Mouse (Mus musculus): ENCODE results near the gene Mtrex. TPM values are rescaled to one million over a fixed set of nuclear protein-coding genes. Genes with fewer than 3 reads are reported as not detected.

Mtrex gene
- polyA plus RNA-seq, 1 experiment from 2014 or later, result 121 TPM

DNA sequence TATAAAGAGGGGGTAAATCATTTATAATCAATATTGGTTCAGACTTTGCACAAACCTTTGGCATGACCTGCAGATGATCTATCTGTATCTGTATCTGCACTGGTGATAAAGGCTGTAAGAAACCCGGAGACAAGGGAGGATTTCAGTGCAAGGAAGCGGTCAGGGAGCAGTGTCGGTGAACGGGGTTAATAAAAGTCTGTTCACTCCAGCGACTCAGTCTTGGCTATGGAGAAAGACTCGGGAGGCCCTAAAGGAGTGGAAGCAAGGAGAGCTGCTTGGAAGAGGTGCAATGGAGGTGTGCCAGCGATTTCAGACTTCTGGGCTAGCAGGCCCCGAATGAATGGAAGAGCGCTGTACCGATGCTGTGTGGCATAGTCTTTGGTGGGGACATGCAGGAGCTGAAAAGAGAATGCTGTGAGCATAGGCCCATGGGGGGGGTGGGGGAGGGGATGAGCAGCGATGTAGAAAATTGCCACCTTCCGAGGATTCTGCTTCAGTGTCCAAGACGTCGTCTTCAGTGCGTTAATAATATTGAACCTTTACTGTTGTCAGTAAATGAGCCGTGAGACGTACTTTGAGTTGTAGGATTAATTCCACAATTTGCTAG is 73.4 kb downstream of the Mtrex start:
- Histone ChIP-seq H3K27ac (replicated peaks; ENCODE audit: low read depth, low read length) (no peak overlapping the region), H3K27me3 (ENCODE audit: control insufficient read depth, insufficient read depth, low read length) (no peaks in the 10 kb centered on the region), H3K9me3 (replicated peaks; ENCODE audit: control insufficient read depth, low read length) (no peaks in the 10 kb centered on the region), H3K4me2 (ENCODE audit: low read depth, low read length) (no peak overlapping the region), H3K9ac (replicated peaks; ENCODE audit: low read length) (no peak overlapping the region), H3K4me1 (ENCODE audit: control insufficient read depth, insufficient read depth, low read length) (no peaks in the 10 kb centered on the region), H3K36me3 (replicated peaks; ENCODE audit: control insufficient read depth, insufficient read depth, low read depth, low read length) (no peaks in the 10 kb centered on the region), H3K4me3 (ENCODE audit: low read depth, low read length) (no peak overlapping the region)
- WGBS, result 79% methylated on average over 17 of the region's 17 CpGs
- ATAC-seq (replicated peaks; ENCODE audit: insufficient number of reproducible peaks, low FRiP score, low TSS enrichment, low read depth) (no peak), DNase-seq (ENCODE audit: low spot score) (no peak)

DNA sequence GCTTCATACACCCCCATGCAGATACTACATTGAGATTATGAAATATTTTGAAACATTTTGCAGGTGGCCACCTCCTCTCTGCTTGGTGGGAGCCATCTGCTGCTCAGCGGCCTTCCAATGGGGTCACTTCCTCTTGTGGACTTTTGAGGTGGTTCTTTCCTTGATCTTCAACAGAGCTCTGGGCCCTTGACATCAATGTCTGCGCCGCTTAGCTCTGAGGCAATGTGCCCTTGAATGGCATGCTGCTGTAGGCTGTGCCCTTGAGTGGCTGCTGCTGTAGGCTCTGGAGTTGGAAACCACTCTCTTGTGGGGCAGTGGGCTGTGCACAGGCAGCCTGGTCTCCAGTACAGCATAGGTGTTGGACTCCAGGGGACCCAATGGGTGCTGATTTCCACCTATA is 81.3 kb downstream of the Mtrex start:
- Histone ChIP-seq H3K4me2 (ENCODE audit: low read depth, low read length) (no peak overlapping the region), H3K9ac (replicated peaks; ENCODE audit: low read length) (no peak overlapping the region), H3K4me1 (ENCODE audit: control insufficient read depth, insufficient read depth, low read length) (no peaks in the 10 kb centered on the region), H3K4me3 (ENCODE audit: low read depth, low read length) (no peak overlapping the region), H3K27ac (replicated peaks; ENCODE audit: low read depth, low read length) (no peak overlapping the region), H3K27me3 (ENCODE audit: control insufficient read depth, insufficient read depth, low read length) (no peaks in the 10 kb centered on the region), H3K9me3 (replicated peaks; ENCODE audit: control insufficient read depth, low read length) (no peaks in the 10 kb centered on the region), H3K36me3 (replicated peaks; ENCODE audit: control insufficient read depth, insufficient read depth, low read depth, low read length) (no peaks in the 10 kb centered on the region)
- WGBS, result 94% methylated on average over 3 of the region's 3 CpGs
- ATAC-seq (replicated peaks; ENCODE audit: insufficient number of reproducible peaks, low FRiP score, low TSS enrichment, low read depth), result no peak
- no peak for DNase-seq (ENCODE audit: low spot score)

GRCm38 (mm10) chr13:112840241-112841087 is 86.7 kb downstream of the Mtrex start:
- H3K9me3 ChIP-seq (replicated peaks; ENCODE audit: control insufficient read depth, low read length), result no peaks in the 10 kb centered on the region
- H3K27me3 ChIP-seq (ENCODE audit: control insufficient read depth, insufficient read depth, low read length), result no peaks in the 10 kb centered on the region
- no peak for ATAC-seq (replicated peaks; ENCODE audit: insufficient number of reproducible peaks, low FRiP score, low TSS enrichment, low read depth)
- no peak overlapping the region for H3K9ac ChIP-seq (replicated peaks; ENCODE audit: low read length)
- no peak overlapping the region for H3K4me3 ChIP-seq (ENCODE audit: low read depth, low read length)
- no peak for DNase-seq (ENCODE audit: low spot score)
- no peaks in the 10 kb centered on the region for H3K36me3 ChIP-seq (replicated peaks; ENCODE audit: control insufficient read depth, insufficient read depth, low read depth, low read length)
- WGBS, result 87% methylated on average over 16 of the region's 16 CpGs
- no peaks in the 10 kb centered on the region for H3K4me1 ChIP-seq (ENCODE audit: control insufficient read depth, insufficient read depth, low read length)
- H3K27ac ChIP-seq (replicated peaks; ENCODE audit: low read depth, low read length), result no peak overlapping the region
- H3K4me2 ChIP-seq (ENCODE audit: low read depth, low read length), result no peak overlapping the region

DNA sequence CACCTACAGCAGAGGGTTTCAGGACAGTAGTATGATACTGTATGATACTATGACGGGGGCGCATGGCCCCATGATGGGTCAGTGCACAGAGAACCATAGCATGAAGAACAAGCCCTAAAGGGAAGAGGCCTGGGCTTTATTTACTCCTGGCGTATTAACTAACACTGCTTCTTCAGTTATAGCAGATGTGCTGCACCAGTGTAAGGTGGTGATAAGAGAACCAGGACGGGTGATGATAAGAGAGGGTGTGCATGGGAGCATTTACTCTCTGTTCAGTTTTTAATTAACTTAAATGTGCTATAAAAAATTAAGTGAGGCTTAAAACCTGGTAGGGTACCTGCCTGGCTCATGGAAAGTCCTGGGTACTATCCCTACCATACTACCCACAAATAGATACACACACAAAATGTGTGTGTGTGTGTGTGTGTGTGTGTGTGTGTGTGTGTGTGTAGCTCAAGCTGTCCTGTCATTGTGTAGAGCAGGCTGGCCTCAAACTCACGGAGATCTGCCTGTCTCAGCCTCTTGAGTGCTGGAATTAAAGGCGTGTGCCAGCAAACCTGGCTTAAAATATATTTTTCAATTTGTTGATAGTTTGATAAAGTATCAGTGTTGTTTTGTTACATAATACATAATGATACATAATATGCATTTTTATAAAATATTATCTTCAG is 88.5 kb downstream of the Mtrex start:
- H3K36me3 ChIP-seq (replicated peaks; ENCODE audit: control insufficient read depth, insufficient read depth, low read depth, low read length), result no peaks in the 10 kb centered on the region
- no peak for ATAC-seq (replicated peaks; ENCODE audit: insufficient number of reproducible peaks, low FRiP score, low TSS enrichment, low read depth)
- H3K9ac ChIP-seq (replicated peaks; ENCODE audit: low read length), result no peak overlapping the region
- no peak for DNase-seq (ENCODE audit: low spot score)
- no peak overlapping the region for H3K4me3 ChIP-seq (ENCODE audit: low read depth, low read length)
- WGBS, result 91% methylated on average over 6 of the region's 6 CpGs
- no peaks in the 10 kb centered on the region for H3K27me3 ChIP-seq (ENCODE audit: control insufficient read depth, insufficient read depth, low read length)
- no peak overlapping the region for H3K27ac ChIP-seq (replicated peaks; ENCODE audit: low read depth, low read length)
- H3K4me2 ChIP-seq (ENCODE audit: low read depth, low read length), result no peak overlapping the region
- no peaks in the 10 kb centered on the region for H3K9me3 ChIP-seq (replicated peaks; ENCODE audit: control insufficient read depth, low read length)
- no peaks in the 10 kb centered on the region for H3K4me1 ChIP-seq (ENCODE audit: control insufficient read depth, insufficient read depth, low read length)

DNA sequence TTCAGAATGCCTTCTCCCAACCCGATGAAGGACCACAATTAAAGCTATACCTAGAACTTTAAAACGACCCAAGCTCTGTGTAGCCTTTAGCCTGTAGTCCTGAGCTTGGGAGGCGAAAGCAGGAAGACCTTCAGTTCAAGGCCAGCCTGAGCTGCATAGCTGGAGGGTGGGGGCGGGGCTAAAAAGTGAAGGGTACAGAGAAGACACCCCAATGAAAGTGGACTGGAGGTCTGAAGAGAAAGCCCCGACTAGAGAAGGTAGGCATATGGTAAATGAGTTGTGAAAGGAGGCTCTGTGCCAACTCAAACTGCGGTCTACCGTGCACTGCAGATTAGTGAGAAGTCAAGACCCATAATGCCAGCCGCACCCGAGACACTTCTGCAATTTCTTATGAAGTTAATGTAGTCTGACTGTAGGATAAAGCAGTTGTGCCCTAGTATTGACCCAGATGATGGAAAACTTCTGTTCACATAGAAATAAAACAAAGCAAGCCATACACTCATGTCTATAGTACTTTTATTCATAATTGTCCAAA is 89.5 kb downstream of the Mtrex start:
- Histone ChIP-seq H3K4me1 (ENCODE audit: control insufficient read depth, insufficient read depth, low read length) (no peaks in the 10 kb centered on the region), H3K36me3 (replicated peaks; ENCODE audit: control insufficient read depth, insufficient read depth, low read depth, low read length) (no peaks in the 10 kb centered on the region), H3K27me3 (ENCODE audit: control insufficient read depth, insufficient read depth, low read length) (no peaks in the 10 kb centered on the region), H3K9me3 (replicated peaks; ENCODE audit: control insufficient read depth, low read length) (no peaks in the 10 kb centered on the region), H3K4me3 (ENCODE audit: low read depth, low read length) (no peak overlapping the region), H3K4me2 (ENCODE audit: low read depth, low read length) (no peak overlapping the region), H3K27ac (replicated peaks; ENCODE audit: low read depth, low read length) (no peak overlapping the region), H3K9ac (replicated peaks; ENCODE audit: low read length) (no peak overlapping the region)
- DNase-seq (ENCODE audit: low spot score), result no peak
- no peak for ATAC-seq (replicated peaks; ENCODE audit: insufficient number of reproducible peaks, low FRiP score, low TSS enrichment, low read depth)
- 79% methylated on average over 9 of the region's 9 CpGs for WGBS

DNA sequence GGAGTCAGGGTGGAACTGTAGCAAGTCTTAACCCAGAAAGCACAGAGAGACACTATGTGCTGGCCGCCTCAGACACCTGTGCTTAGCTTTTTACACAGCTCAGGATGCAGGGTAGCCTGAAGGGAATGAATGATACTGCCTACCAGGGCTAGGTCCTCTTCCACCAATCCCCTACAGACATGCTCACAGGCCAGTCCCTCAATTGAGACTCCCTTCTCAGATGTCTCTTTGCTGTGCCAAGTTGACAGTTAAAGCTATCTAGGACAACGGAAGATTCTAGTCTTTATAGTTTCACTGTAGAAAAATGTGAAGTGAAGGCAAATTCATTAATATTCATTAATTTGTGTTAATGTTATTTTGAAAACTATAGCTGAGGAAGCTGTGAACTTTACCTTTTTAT is 90.2 kb downstream of the Mtrex start:
- H3K4me1 ChIP-seq (ENCODE audit: control insufficient read depth, insufficient read depth, low read length), result no peaks in the 10 kb centered on the region
- H3K4me3 ChIP-seq (ENCODE audit: low read depth, low read length), result no peak overlapping the region
- H3K36me3 ChIP-seq (replicated peaks; ENCODE audit: control insufficient read depth, insufficient read depth, low read depth, low read length), result no peaks in the 10 kb centered on the region
- DNase-seq (ENCODE audit: low spot score) (no peak), ATAC-seq (replicated peaks; ENCODE audit: insufficient number of reproducible peaks, low FRiP score, low TSS enrichment, low read depth) (no peak)
- no peak overlapping the region for H3K27ac ChIP-seq (replicated peaks; ENCODE audit: low read depth, low read length)
- H3K4me2 ChIP-seq (ENCODE audit: low read depth, low read length), result no peak overlapping the region
- H3K9me3 ChIP-seq (replicated peaks; ENCODE audit: control insufficient read depth, low read length), result no peaks in the 10 kb centered on the region
- whole genome bisulfite sequencing, result 79% methylated on average over 2 of the region's 2 CpGs
- H3K27me3 ChIP-seq (ENCODE audit: control insufficient read depth, insufficient read depth, low read length), result no peaks in the 10 kb centered on the region
- H3K9ac ChIP-seq (replicated peaks; ENCODE audit: low read length), result no peak overlapping the region

GRCm38 (mm10) chr13:112835113-112835512 is 92.1 kb downstream of the Mtrex start:
- Histone ChIP-seq H3K9ac (replicated peaks; ENCODE audit: low read length) (no peak overlapping the region), H3K27ac (replicated peaks; ENCODE audit: low read depth, low read length) (no peak overlapping the region), H3K27me3 (ENCODE audit: control insufficient read depth, insufficient read depth, low read length) (no peaks in the 10 kb centered on the region), H3K36me3 (replicated peaks; ENCODE audit: control insufficient read depth, insufficient read depth, low read depth, low read length) (no peaks in the 10 kb centered on the region), H3K9me3 (replicated peaks; ENCODE audit: control insufficient read depth, low read length) (no peaks in the 10 kb centered on the region), H3K4me3 (ENCODE audit: low read depth, low read length) (no peak overlapping the region), H3K4me2 (ENCODE audit: low read depth, low read length) (no peak overlapping the region), H3K4me1 (ENCODE audit: control insufficient read depth, insufficient read depth, low read length) (no peaks in the 10 kb centered on the region)
- WGBS, result 30% methylated on average over 12 of the region's 12 CpGs
- DNase-seq (ENCODE audit: low spot score), result peak; percentile 18
- ATAC-seq (replicated peaks; ENCODE audit: insufficient number of reproducible peaks, low FRiP score, low TSS enrichment, low read depth), result 0 out of 2 replicates have a peak, but pooled peaks have one; percentile 44

GRCm38 (mm10) chr13:112833895-112834263 is 93.3 kb downstream of the Mtrex start:
- H3K4me3 ChIP-seq (ENCODE audit: low read depth, low read length), result no peak overlapping the region
- no peak overlapping the region for H3K9ac ChIP-seq (replicated peaks; ENCODE audit: low read length)
- no peaks in the 10 kb centered on the region for H3K36me3 ChIP-seq (replicated peaks; ENCODE audit: control insufficient read depth, insufficient read depth, low read depth, low read length)
- no peak for ATAC-seq (replicated peaks; ENCODE audit: insufficient number of reproducible peaks, low FRiP score, low TSS enrichment, low read depth)
- no peaks in the 10 kb centered on the region for H3K27me3 ChIP-seq (ENCODE audit: control insufficient read depth, insufficient read depth, low read length)
- no peak overlapping the region for H3K27ac ChIP-seq (replicated peaks; ENCODE audit: low read depth, low read length)
- no peaks in the 10 kb centered on the region for H3K9me3 ChIP-seq (replicated peaks; ENCODE audit: control insufficient read depth, low read length)
- no peak for DNase-seq (ENCODE audit: low spot score)
- WGBS, result 81% methylated on average over 3 of the region's 3 CpGs
- no peak overlapping the region for H3K4me2 ChIP-seq (ENCODE audit: low read depth, low read length)
- no peaks in the 10 kb centered on the region for H3K4me1 ChIP-seq (ENCODE audit: control insufficient read depth, insufficient read depth, low read length)
